Mouse (Mus musculus): ENCODE measurements around the gene Cpn1. TPM values are rescaled to one million over a fixed set of nuclear protein-coding genes. Genes with fewer than 3 reads are reported as not detected.

Gene Cpn1
- total RNA-seq (2012; rRNA removed) = 0.27 and 0.39 TPM in 2 replicates
- under 1 TPM in 1 of 2 experiments, not detected in 1; 0.33 TPM for polyA plus RNA-seq (2012; ENCODE audit: insufficient read depth in 1 of 2, insufficient read length in 2 of 2, low read depth in 1 of 2, low replicate concordance in 2 of 2, missing spikeins in 1 of 2)

DNA sequence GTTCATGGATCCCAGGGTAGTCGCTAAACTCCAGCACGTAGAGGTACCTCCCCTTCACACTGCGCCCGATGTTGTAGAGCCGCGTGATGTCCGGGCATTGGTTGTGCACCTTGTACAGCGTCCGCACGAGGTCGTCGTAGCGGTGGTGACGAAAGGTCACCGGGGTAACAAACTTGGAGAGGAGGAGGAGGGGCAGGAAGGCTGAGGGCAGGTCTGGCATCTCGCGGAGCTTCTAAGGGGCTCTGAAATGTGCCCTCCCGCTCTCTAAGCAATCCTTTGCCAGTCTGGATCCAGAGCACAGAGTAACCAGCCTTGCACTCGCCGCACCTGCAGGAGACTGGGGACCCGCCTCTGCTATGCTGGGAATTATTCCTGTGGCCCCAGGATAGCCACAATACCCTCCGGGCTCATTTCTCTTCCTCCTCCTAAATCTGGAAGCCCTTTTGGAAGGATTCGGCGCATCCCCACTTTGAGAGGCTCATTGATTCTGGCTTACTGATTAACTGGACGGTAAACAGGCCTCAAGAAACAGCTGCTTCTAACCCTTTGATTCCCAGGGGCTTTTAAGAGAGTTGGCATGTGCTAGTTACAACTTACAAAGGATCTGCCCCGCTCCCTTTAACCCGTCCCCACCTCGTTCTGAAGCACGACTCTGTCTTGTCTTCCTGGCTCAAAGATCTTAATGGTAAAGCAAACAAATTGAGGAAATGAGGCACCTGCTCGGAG, at the start of gene Cpn1:
TSS of gene Cpn1 (minus strand) at position 488 of the 726 bp plus-strand sequence.
- no peaks in the 10 kb centered on the region for H3K79me2 ChIP-seq (ENCODE audit: control insufficient read depth, insufficient read depth, low read length, poor library complexity)
- H3K27me3 ChIP-seq (ENCODE audit: control insufficient read depth in 1 of 2, insufficient read depth in 2 of 2, low read length in 2 of 2) = peaks cover 13% of the 10 kb centered on the region in 2 experiments
- H3K9ac ChIP-seq (ENCODE audit: control insufficient read depth, low read depth, low read length, poor library complexity, severe bottlenecking) = no peak within 1 kb of the TSS
- no peak within 1 kb of the TSS for H3K4me3 ChIP-seq (ENCODE audit: control insufficient read depth in 1 of 2, insufficient read depth in 1 of 2, low read depth in 2 of 2, low read length in 2 of 2)
- DNase-seq (ENCODE audit: low read depth, low spot score) = no peak
- TF ChIP-seq RAD21 (IDR thresholded peaks at IDR 0.05; ENCODE audit: low read depth, low read length) (no peak), ZKSCAN1 (IDR thresholded peaks at IDR 0.05; ENCODE audit: low read depth, low read length) (no peak), MXI1 (IDR thresholded peaks at IDR 0.05; ENCODE audit: low read depth, low read length) (no peak)
- H3K9me3 ChIP-seq (replicated peaks; ENCODE audit: insufficient read depth, low read length) = no peaks in the 10 kb centered on the region
- no peaks in the 10 kb centered on the region for H3K36me3 ChIP-seq (ENCODE audit: control insufficient read depth in 1 of 2, insufficient read depth in 2 of 2, low read length in 2 of 2)
- no peak within 1 kb of the TSS for H3K27ac ChIP-seq (ENCODE audit: control insufficient read depth, low read depth, low read length)
- no peaks in the 10 kb centered on the region for H3K4me1 ChIP-seq (ENCODE audit: control insufficient read depth in 1 of 2, insufficient read depth in 2 of 2, low read length in 2 of 2)

DNA sequence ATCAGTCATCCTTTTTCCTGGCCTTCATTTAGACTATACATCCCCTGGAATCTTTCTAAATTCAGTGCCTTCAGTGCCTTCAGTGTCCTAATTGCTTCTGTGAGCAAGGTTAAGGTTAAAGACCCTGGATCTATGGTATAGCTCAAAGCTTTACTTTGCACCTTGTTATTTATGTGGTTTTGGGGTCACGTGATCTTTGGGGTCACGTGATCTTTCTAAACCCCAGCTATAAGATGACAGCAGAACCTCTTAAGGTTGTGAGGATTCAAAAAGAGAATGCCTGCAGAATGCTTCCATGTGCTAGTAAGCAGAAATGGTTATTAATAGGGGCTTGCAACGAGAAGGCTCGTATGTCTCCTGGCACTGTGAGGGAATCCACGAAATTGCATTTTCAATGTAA, 47.0 kb upstream of the Cpn1 start:
- TF ChIP-seq USF1 (IDR thresholded peaks at IDR 0.05; ENCODE audit: low read depth, low read length) (peak; percentile 74), JUND (IDR thresholded peaks at IDR 0.05; ENCODE audit: low read depth, low read length) (no peak), POLR2AphosphoS2 (IDR thresholded peaks at IDR 0.05; ENCODE audit: low read length) (peak; percentile 72; the same call in 1 of the 2 replicates), USF2 (IDR thresholded peaks at IDR 0.05; ENCODE audit: borderline replicate concordance in 1 of 2, insufficient read depth in 1 of 2, low read depth in 1 of 2, low read length in 2 of 2) (0 out of 4 replicates have a peak, but pooled peaks of 1 of the 2 experiments have one; percentile 28)
- Histone ChIP-seq H3K9ac (ENCODE audit: control insufficient read depth, low read depth, low read length, poor library complexity, severe bottlenecking) (no peak overlapping the region), H3K27me3 (ENCODE audit: control insufficient read depth in 1 of 2, insufficient read depth in 2 of 2, low read length in 2 of 2) (no peaks in the 10 kb centered on the region), H3K4me1 (ENCODE audit: control insufficient read depth in 1 of 2, insufficient read depth in 2 of 2, low read length in 2 of 2) (no peaks in the 10 kb centered on the region), H3K79me2 (ENCODE audit: control insufficient read depth, insufficient read depth, low read length, poor library complexity) (no peaks in the 10 kb centered on the region), H3K4me3 (ENCODE audit: control insufficient read depth in 1 of 2, insufficient read depth in 1 of 2, low read depth in 2 of 2, low read length in 2 of 2) (no peak overlapping the region), H3K27ac (ENCODE audit: control insufficient read depth, low read depth, low read length) (no peak overlapping the region), H3K9me3 (replicated peaks; ENCODE audit: insufficient read depth, low read length) (no peaks in the 10 kb centered on the region), H3K36me3 (ENCODE audit: control insufficient read depth in 1 of 2, insufficient read depth in 2 of 2, low read length in 2 of 2) (peaks cover 0 to 22% of the 10 kb centered on the region in 2 experiments; a peak in 2 of 4 replicates)
- DNase-seq (ENCODE audit: low read depth, low spot score) = no peak

DNA sequence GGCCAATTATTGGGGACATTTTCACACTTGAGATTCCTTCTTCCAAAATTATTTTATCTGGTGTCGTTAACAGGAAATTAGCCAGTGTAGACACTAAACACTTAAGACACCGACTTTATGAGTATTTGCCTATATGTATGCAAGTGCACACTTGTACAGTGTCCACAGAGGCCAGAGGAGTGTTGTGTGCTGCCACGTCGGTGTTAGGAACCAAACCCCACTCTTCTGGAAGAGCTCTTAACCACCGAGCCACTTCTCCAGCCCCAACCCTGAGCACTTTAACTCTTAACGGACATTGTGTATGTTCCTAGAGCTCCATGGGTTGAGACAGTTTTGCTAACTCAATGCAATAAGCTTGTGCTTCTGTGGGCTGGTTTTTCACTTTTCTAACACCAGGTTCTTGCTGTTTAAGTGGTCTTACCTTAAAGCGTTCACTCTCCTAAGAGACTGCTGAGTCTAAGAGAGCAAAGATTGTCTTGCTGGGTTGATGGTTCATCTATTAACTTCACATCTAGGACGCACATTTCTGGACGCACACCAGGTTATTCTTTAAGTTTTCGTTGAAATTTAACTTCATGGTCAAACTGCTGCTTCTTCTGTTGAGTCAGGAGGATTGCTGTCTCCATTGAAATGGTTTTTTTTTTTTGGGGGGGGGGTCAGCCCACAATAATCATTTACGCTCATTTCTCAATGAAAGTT, 45.8 kb upstream of the Cpn1 start:
- Histone ChIP-seq H3K36me3 (ENCODE audit: control insufficient read depth in 1 of 2, insufficient read depth in 2 of 2, low read length in 2 of 2) (peaks cover 0 to 13% of the 10 kb centered on the region in 2 experiments; a peak in 2 of 4 replicates), H3K9ac (ENCODE audit: control insufficient read depth, low read depth, low read length, poor library complexity, severe bottlenecking) (no peak overlapping the region), H3K27ac (ENCODE audit: control insufficient read depth, low read depth, low read length) (no peak overlapping the region), H3K4me1 (ENCODE audit: control insufficient read depth in 1 of 2, insufficient read depth in 2 of 2, low read length in 2 of 2) (no peaks in the 10 kb centered on the region), H3K4me3 (ENCODE audit: control insufficient read depth in 1 of 2, insufficient read depth in 1 of 2, low read depth in 2 of 2, low read length in 2 of 2) (no peak overlapping the region), H3K79me2 (ENCODE audit: control insufficient read depth, insufficient read depth, low read length, poor library complexity) (no peaks in the 10 kb centered on the region), H3K9me3 (replicated peaks; ENCODE audit: insufficient read depth, low read length) (no peaks in the 10 kb centered on the region), H3K27me3 (ENCODE audit: control insufficient read depth in 1 of 2, insufficient read depth in 2 of 2, low read length in 2 of 2) (no peaks in the 10 kb centered on the region)
- no peak for DNase-seq (ENCODE audit: low read depth, low spot score)
- TF ChIP-seq RCOR1 (IDR thresholded peaks at IDR 0.05; ENCODE audit: low read depth, low read length) = no peak
- TF ChIP-seq GATA1 (IDR thresholded peaks at IDR 0.05; ENCODE audit: low read depth, low read length) = no peak
- TF ChIP-seq BHLHE40 (IDR thresholded peaks at IDR 0.05; ENCODE audit: borderline replicate concordance, low read depth, low read length) = no peak
- TF ChIP-seq TBP (IDR thresholded peaks at IDR 0.05; ENCODE audit: low read depth, low read length) = no peak
- no peak for TF ChIP-seq EP300 (IDR thresholded peaks at IDR 0.05; ENCODE audit: low read depth in 1 of 2, low read length in 2 of 2)
- TF ChIP-seq ZC3H11A (IDR thresholded peaks at IDR 0.05; ENCODE audit: low read depth, low read length) = no peak
- TF ChIP-seq SMC3 (IDR thresholded peaks at IDR 0.05; ENCODE audit: low read depth, low read length) = no peak
- no peak for TF ChIP-seq NELFE (IDR thresholded peaks at IDR 0.05; ENCODE audit: low read depth, low read length)
- no peak for TF ChIP-seq ETS1 (IDR thresholded peaks at IDR 0.05; ENCODE audit: low read depth, low read length)
- no peak for TF ChIP-seq SIN3A (IDR thresholded peaks at IDR 0.05; ENCODE audit: low read length)
- TF ChIP-seq TCF12 (IDR thresholded peaks at IDR 0.05; ENCODE audit: low read depth, low read length) = no peak
- TF ChIP-seq MAZ (IDR thresholded peaks at IDR 0.05; ENCODE audit: low read depth, low read length) = no peak
- TF ChIP-seq ZMIZ1 (IDR thresholded peaks at IDR 0.05; ENCODE audit: low read depth, low read length) = no peak
- TF ChIP-seq MYC (IDR thresholded peaks at IDR 0.05; ENCODE audit: low read depth, low read length) = no peak
- no peak for TF ChIP-seq USF2 (IDR thresholded peaks at IDR 0.05; ENCODE audit: borderline replicate concordance in 1 of 2, insufficient read depth in 1 of 2, low read depth in 1 of 2, low read length in 2 of 2)
- TF ChIP-seq MAX (IDR thresholded peaks at IDR 0.05; ENCODE audit: low read length) = no peak
- TF ChIP-seq ZKSCAN1 (IDR thresholded peaks at IDR 0.05; ENCODE audit: low read depth, low read length) = no peak
- no peak for TF ChIP-seq JUND (IDR thresholded peaks at IDR 0.05; ENCODE audit: low read depth, low read length)
- no peak for TF ChIP-seq ZNF384 (IDR thresholded peaks at IDR 0.05; ENCODE audit: low read depth, low read length)

Data from MEL (cell line).